Mouse (Mus musculus) T-helper 2 cell (primary cell): ENCODE measurements around the gene Pde4c.

ENCODE experiments used
- in situ Hi-C: fragments of 300-600 bp; cut with MboI, MseI; formaldehyde crosslinking; loops from one replicate; pipeline ENCODE4 v1.15.1; 2025; ENCODE audit warnings: high pct_unique_total_duplicates

Gene Pde4c

GRCm38 (mm10) chr8:70723486-70724210 lies at the start of gene Pde4c:
TSS of gene Pde4c (plus strand) at chr8:70723720.
- in situ Hi-C loops: no loop called here

- in situ Hi-C loops: loop anchor here (5.0 to 25.0 kb wide), 2 partner anchors 813 to 1488 kb away; partner anchors contain the start of genes Ano8, Gtpbp3 and Rab8a
Measured at GRCm38 (mm10) chr8:70674109-70674508, 49.4 kb upstream of the Pde4c start.

- in situ Hi-C loops: loop anchor here (5.0 to 25.0 kb wide), 2 partner anchors 813 to 1488 kb away; partner anchors contain the start of genes Ano8, Gtpbp3 and Rab8a
Measured at GRCm38 (mm10) chr8:70674716-70675115, 48.8 kb upstream of the Pde4c start.

GRCm38 (mm10) chr8:70675336-70675735 lies 48.2 kb upstream of the Pde4c start:
- in situ Hi-C loops: no loop called here

DNA sequence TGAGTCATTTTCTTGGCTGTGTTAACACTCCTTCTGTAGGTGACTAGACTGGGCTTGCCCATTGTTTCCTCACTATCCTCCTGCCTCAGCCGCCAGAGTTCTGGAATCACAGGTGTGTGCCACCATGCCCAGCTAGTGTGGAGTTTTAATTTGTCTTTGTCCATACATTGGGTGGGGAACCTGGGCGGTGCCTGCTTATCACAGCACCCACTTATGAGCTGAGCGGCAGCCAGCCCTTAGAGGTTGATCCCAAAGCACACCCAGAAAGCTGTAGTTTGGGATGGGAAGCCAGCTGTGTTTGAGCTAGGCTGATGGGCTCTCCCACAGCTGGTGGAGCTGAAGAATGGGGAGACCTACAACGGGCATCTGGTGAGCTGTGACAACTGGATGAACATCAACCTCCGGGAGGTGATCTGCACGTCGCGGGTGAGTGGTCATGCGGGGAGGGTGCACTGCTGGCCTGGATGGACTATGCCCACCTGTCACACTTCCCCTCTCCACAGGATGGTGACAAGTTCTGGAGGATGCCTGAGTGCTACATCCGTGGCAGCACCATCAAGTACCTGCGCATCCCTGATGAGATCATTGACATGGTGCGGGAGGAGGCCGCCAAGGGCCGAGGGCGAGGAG lies 46.0 kb upstream of the Pde4c start:
- in situ Hi-C loops: no loop called here

DNA sequence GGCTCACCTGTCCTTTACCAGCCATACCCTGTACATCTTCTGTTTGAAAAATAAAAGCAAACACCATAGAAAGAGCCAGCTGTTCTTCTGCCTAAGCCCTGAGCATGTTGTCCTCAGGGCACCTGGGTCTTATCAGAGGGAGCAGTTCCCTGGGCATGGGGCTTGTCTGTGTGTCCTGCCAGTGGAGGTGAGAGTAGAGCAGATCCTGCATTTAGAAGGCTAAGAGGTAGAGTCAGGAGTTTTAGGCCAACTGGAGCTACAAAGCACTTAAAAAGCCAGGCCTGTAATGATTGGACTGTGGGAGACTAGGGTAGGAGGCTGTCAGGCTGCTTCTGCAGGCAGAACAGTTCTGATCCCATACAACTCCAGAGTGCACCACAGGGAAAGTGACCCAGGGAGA lies 44.8 kb upstream of the Pde4c start:
- in situ Hi-C loops: no loop called here

DNA sequence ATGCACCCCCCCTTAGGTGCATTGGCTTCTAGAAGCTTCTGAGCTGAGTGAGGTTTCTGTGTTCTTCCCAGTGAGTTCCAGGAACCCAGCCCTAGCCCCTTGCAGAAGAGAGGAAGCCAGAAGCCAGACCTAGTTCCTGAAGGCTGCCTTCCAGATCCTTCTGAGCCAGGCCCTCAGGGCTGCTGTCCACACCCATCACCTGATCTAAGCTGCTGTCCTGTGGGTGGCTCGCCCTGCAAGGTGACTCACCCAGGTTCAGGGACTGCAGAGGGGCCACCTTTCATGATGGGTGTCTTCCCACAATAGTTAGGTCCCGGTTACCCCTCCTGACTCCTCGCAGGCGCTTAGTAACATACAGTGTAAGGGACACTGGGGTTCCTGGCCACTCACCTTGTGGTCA lies 44.1 kb upstream of the Pde4c start:
- in situ Hi-C loops: no loop called here

DNA sequence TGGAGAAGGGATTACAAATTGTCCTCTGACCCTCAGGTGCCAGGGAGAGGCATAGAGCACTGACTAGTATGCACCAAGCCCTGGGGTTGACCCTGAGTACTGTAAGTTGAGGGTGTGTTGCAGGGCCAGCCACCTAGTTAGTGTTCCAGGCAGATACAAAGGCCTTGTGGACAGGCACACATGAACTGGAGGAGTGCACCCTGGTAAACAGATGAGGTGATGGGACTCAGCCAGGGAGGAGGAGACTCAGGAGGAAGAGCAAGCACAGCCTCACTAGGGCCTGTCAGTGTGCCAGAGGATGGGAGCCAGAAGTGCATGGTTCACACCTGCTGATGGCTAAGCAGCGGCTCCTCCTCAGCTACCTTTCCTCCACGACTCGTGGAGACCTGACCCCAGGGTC lies 43.5 kb upstream of the Pde4c start:
- in situ Hi-C loops: no loop called here

DNA sequence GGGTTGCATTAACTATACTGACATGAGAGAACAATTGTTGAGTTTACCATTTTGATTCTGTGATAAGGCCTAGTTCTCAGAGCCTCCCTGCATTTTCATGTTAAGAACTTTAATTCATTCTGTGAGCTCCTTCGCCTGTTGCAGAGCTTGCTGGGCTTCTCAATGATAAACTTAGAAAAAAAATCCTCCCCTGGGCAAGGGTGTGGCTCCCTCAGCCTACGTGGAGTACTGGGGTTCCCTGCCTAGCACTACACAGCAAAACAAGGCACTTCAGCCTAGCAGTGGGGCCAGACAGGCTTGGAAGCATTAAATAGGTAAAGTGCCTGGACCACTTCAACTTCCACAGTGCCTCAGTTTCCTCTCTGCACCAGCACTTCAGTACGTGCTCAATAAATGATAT lies 42.1 kb upstream of the Pde4c start:
- in situ Hi-C loops: no loop called here

DNA sequence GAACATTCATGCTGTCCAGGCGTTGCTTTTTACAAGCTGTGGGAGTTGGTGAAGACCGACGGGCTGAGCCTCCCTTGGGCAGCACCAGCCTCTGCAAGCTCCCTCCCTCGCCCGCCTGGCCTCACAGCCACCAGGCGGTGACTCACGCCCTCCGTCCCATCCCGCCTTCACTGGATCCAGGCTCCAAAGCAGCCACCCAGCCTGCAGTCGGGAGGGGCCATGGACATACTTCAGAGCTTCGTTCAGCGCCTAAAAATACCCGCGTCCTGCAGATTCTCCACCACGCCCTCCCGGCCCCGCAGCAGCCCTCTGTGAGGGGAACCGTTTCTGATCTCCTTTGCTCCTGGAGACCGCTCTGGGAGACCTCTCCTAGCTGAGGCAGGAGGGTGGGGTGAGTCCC lies 41.3 kb upstream of the Pde4c start:
- in situ Hi-C loops: no loop called here

DNA sequence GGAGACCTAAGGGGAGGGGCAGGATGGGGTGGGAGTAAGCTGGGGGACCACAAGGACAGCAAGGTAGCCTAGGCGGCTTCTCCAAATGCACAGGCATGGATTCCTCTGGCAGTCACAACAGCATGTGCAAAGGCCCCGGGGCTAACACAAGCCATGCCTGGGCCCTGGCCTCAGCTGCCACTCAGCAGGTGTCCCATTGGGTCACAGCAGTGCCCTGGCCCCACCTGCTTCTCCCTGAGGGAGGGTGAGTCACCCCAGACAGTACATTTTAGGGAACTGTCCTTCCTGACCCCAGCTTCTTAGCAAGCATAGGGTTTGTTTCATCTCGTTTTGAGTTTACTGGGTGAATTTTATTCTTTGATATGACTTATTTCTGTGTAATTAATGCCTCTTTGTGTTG lies 40.8 kb upstream of the Pde4c start:
- in situ Hi-C loops: no loop called here

GRCm38 (mm10) chr8:70684291-70684690 lies 39.2 kb upstream of the Pde4c start:
- in situ Hi-C loops: no loop called here

GRCm38 (mm10) chr8:70687576-70687975 lies 35.9 kb upstream of the Pde4c start:
- in situ Hi-C loops: no loop called here

DNA sequence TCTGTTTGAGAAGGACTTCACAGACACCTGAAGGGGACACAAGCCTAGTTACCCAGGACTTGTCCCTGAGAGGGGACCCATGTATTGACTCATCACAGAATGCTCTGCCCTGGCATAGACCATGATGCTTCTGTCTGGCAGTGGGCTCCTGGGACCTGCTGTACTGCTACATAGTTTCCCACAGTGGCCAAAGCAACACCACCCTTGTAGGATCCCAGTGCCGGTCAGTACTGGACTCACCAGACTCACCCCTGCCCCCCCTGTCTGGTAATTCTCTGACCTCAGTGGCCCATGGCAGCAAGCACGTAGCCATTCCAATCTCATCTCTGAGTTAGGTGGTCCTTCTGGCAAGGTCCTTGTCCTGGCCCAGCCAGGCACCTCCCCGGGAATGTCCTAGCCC lies 35.4 kb upstream of the Pde4c start:
- in situ Hi-C loops: no loop called here

- in situ Hi-C loops: no loop called here
Measured at GRCm38 (mm10) chr8:70689892-70690390, 33.6 kb upstream of the Pde4c start.

- in situ Hi-C loops: no loop called here
Measured at GRCm38 (mm10) chr8:70691230-70691629, 32.3 kb upstream of the Pde4c start.

- in situ Hi-C loops: no loop called here
Measured at GRCm38 (mm10) chr8:70691727-70692231, 31.7 kb upstream of the Pde4c start.

- in situ Hi-C loops: no loop called here
Measured at GRCm38 (mm10) chr8:70693636-70694035, 29.9 kb upstream of the Pde4c start.

GRCm38 (mm10) chr8:70695318-70696018 lies 28.1 kb upstream of the Pde4c start:
- in situ Hi-C loops: no loop called here

- in situ Hi-C loops: no loop called here
Measured at GRCm38 (mm10) chr8:70696019-70696885, 27.3 kb upstream of the Pde4c start.

DNA sequence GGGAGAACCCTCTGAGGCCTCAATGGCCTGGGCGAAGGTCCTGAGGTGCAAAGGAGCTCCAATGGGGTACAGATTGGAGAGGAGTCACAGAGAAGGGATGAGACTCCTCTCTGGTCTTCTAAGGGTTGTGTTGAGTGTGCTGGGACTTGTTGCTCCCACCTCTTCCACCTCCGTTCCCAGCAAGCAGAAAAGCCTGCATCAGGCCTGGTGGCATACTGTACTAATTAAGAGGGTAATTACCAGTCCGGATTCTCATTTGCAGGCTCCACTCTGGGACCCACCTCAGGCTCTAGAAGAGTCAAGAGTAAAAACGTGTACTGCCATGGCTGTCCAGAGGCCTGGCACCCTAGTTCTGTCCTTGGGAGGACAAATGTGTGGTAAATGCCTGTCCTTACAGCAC lies 26.6 kb upstream of the Pde4c start:
- in situ Hi-C loops: no loop called here
